Mouse (Mus musculus): ENCODE results near the gene Rarb. TPM values are rescaled to one million over a fixed set of nuclear protein-coding genes. Genes with fewer than 3 reads are reported as not detected.

Gene Rarb
- polyA plus RNA-seq, 1 experiment = 0.49 TPM

GRCm38 (mm10) chr14:16569506-16570001 is 249.4 kb downstream of the Rarb start:
- no peak for TF ChIP-seq CTCF (IDR thresholded peaks at IDR 0.05; ENCODE audit: low read depth, low read length)
- TF ChIP-seq EP300 (IDR thresholded peaks at IDR 0.05; ENCODE audit: insufficient read depth, low read depth, low read length) = no peak
- TF ChIP-seq POLR2A (IDR thresholded peaks at IDR 0.05; ENCODE audit: insufficient read depth, low read length) = no peak
- H3K27me3 ChIP-seq (ENCODE audit: control insufficient read depth, insufficient read depth, low read length, poor library complexity, severe bottlenecking) = no peaks in the 10 kb centered on the region; the same call in 1 of the 2 replicates
- no peak overlapping the region for H3K4me3 ChIP-seq (ENCODE audit: low read depth, low read length)
- no peak overlapping the region for H3K27ac ChIP-seq (ENCODE audit: insufficient read depth, low read length)
- no peaks in the 10 kb centered on the region for H3K9me3 ChIP-seq (replicated peaks; ENCODE audit: control insufficient read depth, insufficient read depth, low read length, poor library complexity, severe bottlenecking)
- H3K4me1 ChIP-seq (ENCODE audit: control insufficient read depth, insufficient read depth, low read length) = no peaks in the 10 kb centered on the region
- H3K9ac ChIP-seq (ENCODE audit: low read depth, poor library complexity, severe bottlenecking) = no peak overlapping the region
- H3K36me3 ChIP-seq (ENCODE audit: control insufficient read depth, insufficient read depth, low read length, poor library complexity, severe bottlenecking) = no peaks in the 10 kb centered on the region

GRCm38 (mm10) chr14:16566920-16567319 is 252.0 kb downstream of the Rarb start:
- Histone ChIP-seq H3K27me3 (ENCODE audit: control insufficient read depth, insufficient read depth, low read length, poor library complexity, severe bottlenecking) (no peaks in the 10 kb centered on the region; the same call in 1 of the 2 replicates), H3K9me3 (replicated peaks; ENCODE audit: control insufficient read depth, insufficient read depth, low read length, poor library complexity, severe bottlenecking) (no peaks in the 10 kb centered on the region), H3K9ac (ENCODE audit: low read depth, poor library complexity, severe bottlenecking) (no peak overlapping the region), H3K4me3 (ENCODE audit: low read depth, low read length) (no peak overlapping the region), H3K4me1 (ENCODE audit: control insufficient read depth, insufficient read depth, low read length) (no peaks in the 10 kb centered on the region), H3K27ac (ENCODE audit: insufficient read depth, low read length) (no peak overlapping the region), H3K36me3 (ENCODE audit: control insufficient read depth, insufficient read depth, low read length, poor library complexity, severe bottlenecking) (no peaks in the 10 kb centered on the region)
- no peak for TF ChIP-seq CTCF (IDR thresholded peaks at IDR 0.05; ENCODE audit: low read depth, low read length)
- no peak for TF ChIP-seq POLR2A (IDR thresholded peaks at IDR 0.05; ENCODE audit: insufficient read depth, low read length)
- no peak for TF ChIP-seq EP300 (IDR thresholded peaks at IDR 0.05; ENCODE audit: insufficient read depth, low read depth, low read length)

GRCm38 (mm10) chr14:16563912-16564311 is 255.0 kb downstream of the Rarb start:
- H3K4me1 ChIP-seq (ENCODE audit: control insufficient read depth, insufficient read depth, low read length) = no peaks in the 10 kb centered on the region
- H3K27me3 ChIP-seq (ENCODE audit: control insufficient read depth, insufficient read depth, low read length, poor library complexity, severe bottlenecking) = no peaks in the 10 kb centered on the region
- TF ChIP-seq EP300 (IDR thresholded peaks at IDR 0.05; ENCODE audit: insufficient read depth, low read depth, low read length) (no peak), POLR2A (IDR thresholded peaks at IDR 0.05; ENCODE audit: insufficient read depth, low read length) (no peak), CTCF (IDR thresholded peaks at IDR 0.05; ENCODE audit: low read depth, low read length) (no peak)

GRCm38 (mm10) chr14:16561496-16562170 is 257.3 kb downstream of the Rarb start:
- Histone ChIP-seq H3K4me1 (ENCODE audit: control insufficient read depth, insufficient read depth, low read length) (no peaks in the 10 kb centered on the region), H3K27me3 (ENCODE audit: control insufficient read depth, insufficient read depth, low read length, poor library complexity, severe bottlenecking) (no peaks in the 10 kb centered on the region), H3K27ac (ENCODE audit: insufficient read depth, low read length) (no peak overlapping the region), H3K9me3 (replicated peaks; ENCODE audit: control insufficient read depth, insufficient read depth, low read length, poor library complexity, severe bottlenecking) (no peaks in the 10 kb centered on the region), H3K4me3 (ENCODE audit: low read depth, low read length) (no peak overlapping the region), H3K36me3 (ENCODE audit: control insufficient read depth, insufficient read depth, low read length, poor library complexity, severe bottlenecking) (no peaks in the 10 kb centered on the region), H3K9ac (ENCODE audit: low read depth, poor library complexity, severe bottlenecking) (no peak overlapping the region)
- TF ChIP-seq EP300 (IDR thresholded peaks at IDR 0.05; ENCODE audit: insufficient read depth, low read depth, low read length) (no peak), CTCF (IDR thresholded peaks at IDR 0.05; ENCODE audit: low read depth, low read length) (no peak), POLR2A (IDR thresholded peaks at IDR 0.05; ENCODE audit: insufficient read depth, low read length) (no peak)

More at GRCm38 (mm10) chr14:16563912-16564311, 255.0 kb downstream of the Rarb start:
- no peak overlapping the region for H3K4me3 ChIP-seq (ENCODE audit: low read depth, low read length)
- H3K27ac ChIP-seq (ENCODE audit: insufficient read depth, low read length) = no peak overlapping the region
- no peaks in the 10 kb centered on the region for H3K9me3 ChIP-seq (replicated peaks; ENCODE audit: control insufficient read depth, insufficient read depth, low read length, poor library complexity, severe bottlenecking)
- no peak overlapping the region for H3K9ac ChIP-seq (ENCODE audit: low read depth, poor library complexity, severe bottlenecking)
- no peaks in the 10 kb centered on the region for H3K36me3 ChIP-seq (ENCODE audit: control insufficient read depth, insufficient read depth, low read length, poor library complexity, severe bottlenecking)

GRCm38 (mm10) chr14:16559294-16560217 is 259.4 kb downstream of the Rarb start:
- TF ChIP-seq EP300 (IDR thresholded peaks at IDR 0.05; ENCODE audit: insufficient read depth, low read depth, low read length) = no peak
- TF ChIP-seq CTCF (IDR thresholded peaks at IDR 0.05; ENCODE audit: low read depth, low read length) = no peak
- TF ChIP-seq POLR2A (IDR thresholded peaks at IDR 0.05; ENCODE audit: insufficient read depth, low read length) = no peak
- H3K36me3 ChIP-seq (ENCODE audit: control insufficient read depth, insufficient read depth, low read length, poor library complexity, severe bottlenecking) = no peaks in the 10 kb centered on the region
- no peak overlapping the region for H3K9ac ChIP-seq (ENCODE audit: low read depth, poor library complexity, severe bottlenecking)
- no peak overlapping the region for H3K4me3 ChIP-seq (ENCODE audit: low read depth, low read length)
- no peaks in the 10 kb centered on the region for H3K4me1 ChIP-seq (ENCODE audit: control insufficient read depth, insufficient read depth, low read length)
- H3K27ac ChIP-seq (ENCODE audit: insufficient read depth, low read length) = no peak overlapping the region
- H3K9me3 ChIP-seq (replicated peaks; ENCODE audit: control insufficient read depth, insufficient read depth, low read length, poor library complexity, severe bottlenecking) = no peaks in the 10 kb centered on the region
- H3K27me3 ChIP-seq (ENCODE audit: control insufficient read depth, insufficient read depth, low read length, poor library complexity, severe bottlenecking) = no peaks in the 10 kb centered on the region
